Mouse (Mus musculus): Measurements from ENCODE around the gene Cdv3. TPM values are rescaled to one million over a fixed set of nuclear protein-coding genes. Genes with fewer than 3 reads are reported as not detected.

Gene Cdv3
- polyA plus RNA-seq, 1 experiment from 2014 or later: 80.9 TPM

- no peak overlapping the region for H3K9ac ChIP-seq
- 90% methylated on average over 9 of the region's 9 CpGs for WGBS
- H3K27ac ChIP-seq: no peak overlapping the region
- no peak for ATAC-seq (ENCODE audit: low FRiP score)
- no peaks in the 10 kb centered on the region for H3K9me3 ChIP-seq
- H3K4me2 ChIP-seq: no peak overlapping the region
- H3K27me3 ChIP-seq: no peaks in the 10 kb centered on the region
- H3K4me1 ChIP-seq (replicated peaks): no peaks in the 10 kb centered on the region
- H3K4me3 ChIP-seq: no peak overlapping the region
- peaks cover 71% of the 10 kb centered on the region for H3K36me3 ChIP-seq
Observed at GRCm38 (mm10) chr9:103326449-103326848, 39.2 kb downstream of the Cdv3 start.

GRCm38 (mm10) chr9:103324678-103325077 is 41.0 kb downstream of the Cdv3 start:
- Histone ChIP-seq H3K27ac (no peak overlapping the region), H3K9ac (no peak overlapping the region), H3K4me3 (no peak overlapping the region), H3K9me3 (no peaks in the 10 kb centered on the region), H3K4me1 (replicated peaks) (no peaks in the 10 kb centered on the region), H3K4me2 (no peak overlapping the region), H3K36me3 (peaks cover 77% of the 10 kb centered on the region), H3K27me3 (no peaks in the 10 kb centered on the region)
- no peak for ATAC-seq (ENCODE audit: low FRiP score)
- 100% methylated on average over 1 of the region's 2 CpGs for WGBS

DNA sequence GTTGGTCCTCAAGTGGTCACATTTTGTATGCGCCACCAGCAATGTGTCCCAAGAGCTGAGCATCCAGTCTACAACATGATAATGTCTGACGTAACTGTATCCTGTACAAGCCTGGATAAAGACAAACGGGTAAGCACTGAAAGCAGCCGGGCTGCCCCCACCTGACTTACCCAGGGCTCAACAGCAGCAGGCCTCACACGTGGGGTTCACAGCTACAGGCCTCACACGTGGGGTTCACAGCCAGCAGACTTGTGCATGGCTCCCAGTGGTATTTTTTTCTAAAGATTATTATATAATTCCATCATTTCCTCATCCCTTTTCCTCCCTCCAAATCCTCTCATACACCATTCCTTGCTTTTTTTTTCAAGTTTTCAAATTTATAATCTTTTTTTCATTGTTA is 55.8 kb downstream of the Cdv3 start:
- Histone ChIP-seq H3K4me2 (no peak overlapping the region), H3K36me3 (peaks cover 49% of the 10 kb centered on the region), H3K4me3 (no peak overlapping the region), H3K27ac (no peak overlapping the region), H3K4me1 (replicated peaks) (peaks cover 16% of the 10 kb centered on the region), H3K27me3 (no peaks in the 10 kb centered on the region), H3K9me3 (no peaks in the 10 kb centered on the region), H3K9ac (no peak overlapping the region)
- ATAC-seq (ENCODE audit: low FRiP score): no peak
- WGBS: 92% methylated on average over 6 of the region's 6 CpGs

GRCm38 (mm10) chr9:103305332-103306041 is 60.2 kb downstream of the Cdv3 start:
- peak; percentile 82; the same call in 1 of the 2 replicates for ATAC-seq (ENCODE audit: low FRiP score)
- no peaks in the 10 kb centered on the region for H3K27me3 ChIP-seq
- H3K4me3 ChIP-seq: peak overlapping the region; percentile 95
- H3K27ac ChIP-seq: peak overlapping the region; percentile 76
- no peaks in the 10 kb centered on the region for H3K9me3 ChIP-seq
- H3K36me3 ChIP-seq: peaks cover 17% of the 10 kb centered on the region
- H3K4me1 ChIP-seq (replicated peaks): peaks cover 19% of the 10 kb centered on the region
- H3K9ac ChIP-seq: peak overlapping the region; percentile 79
- peak overlapping the region; percentile 95 for H3K4me2 ChIP-seq
- WGBS: under 1% methylated on average over 40 of the region's 40 CpGs

GRCm38 (mm10) chr9:103304927-103305326 is 60.7 kb downstream of the Cdv3 start, which contains the start of the genes 1300017J02Rik and Topbp1:
TSS of gene 1300017J02Rik (minus strand) at chr9:103305082.
TSS of gene Topbp1 (plus strand) at chr9:103305215.
- Histone ChIP-seq H3K4me1 (replicated peaks) (peaks cover 19% of the 10 kb centered on the region), H3K36me3 (peaks cover 15% of the 10 kb centered on the region), H3K9me3 (no peaks in the 10 kb centered on the region), H3K4me2 (peak within 1 kb of the TSS; percentile 95), H3K9ac (peak within 1 kb of the TSS; percentile 82), H3K27me3 (no peaks in the 10 kb centered on the region), H3K27ac (peak within 1 kb of the TSS; percentile 91), H3K4me3 (peak within 1 kb of the TSS; percentile 95)
- ATAC-seq (ENCODE audit: low FRiP score): peak; percentile 97
- WGBS: 0% methylated on average over 46 of the region's 49 CpGs

Other genes starting within 250 kb of the Cdv3 start
- 48.9 and 51.0 TPM in 2 replicates for gene Srprb, start 163.7 kb downstream of the Cdv3 start, polyA plus RNA-seq (2015; fragmentation: Nextera tagmentation; extraction: Ambion mirVana)
- 3.5 and 4.7 TPM in 2 replicates for gene Gm20425, start 135.5 kb downstream of the Cdv3 start, polyA plus RNA-seq (2015; fragmentation: Nextera tagmentation; extraction: Ambion mirVana)
- 33.0 and 34.3 TPM in 2 replicates for gene Trf, start 135.4 kb downstream of the Cdv3 start, polyA plus RNA-seq (2015; fragmentation: Nextera tagmentation; extraction: Ambion mirVana)
- gene 1300017J02Rik, start 60.8 kb downstream of the Cdv3 start, polyA plus RNA-seq (2015; fragmentation: Nextera tagmentation; extraction: Ambion mirVana): 1.2 and 2.8 TPM in 2 replicates
- 23.2 and 26.0 TPM in 2 replicates for gene Topbp1, start 60.6 kb downstream of the Cdv3 start, polyA plus RNA-seq (2015; fragmentation: Nextera tagmentation; extraction: Ambion mirVana)
- 3.1 and 4.5 TPM in 2 replicates for gene Bfsp2, start 114.6 kb upstream of the Cdv3 start, polyA plus RNA-seq (2015; fragmentation: Nextera tagmentation; extraction: Ambion mirVana)